Mouse (Mus musculus): ENCODE data around the gene Dstn.

DNA sequence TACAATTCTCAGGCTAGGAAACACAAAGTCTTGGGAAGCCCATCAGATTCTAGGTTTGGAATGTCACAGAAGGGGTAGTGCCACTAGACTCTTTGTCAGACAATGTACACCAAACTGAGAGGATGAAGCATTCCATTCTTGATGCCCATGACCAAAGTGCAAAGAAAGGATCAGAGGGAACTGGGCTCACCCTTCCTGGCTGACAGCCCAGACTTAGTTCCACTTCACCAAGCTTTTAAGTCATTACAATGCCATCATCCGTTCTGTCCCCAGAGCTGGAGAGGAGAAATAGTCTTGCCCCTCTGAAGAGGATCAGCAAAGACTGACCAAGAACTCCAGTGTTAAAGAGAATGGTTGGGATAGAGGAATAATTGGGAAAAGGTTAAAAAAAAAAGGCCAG, 75.9 kb downstream of the Dstn start:
- TF ChIP-seq POLR2A (IDR thresholded peaks at IDR 0.05; ENCODE audit: extremely low read depth, insufficient read depth, low read length) (no peak), CTCF (IDR thresholded peaks at IDR 0.05; ENCODE audit: low read depth, low read length) (no peak)
